Mouse (Mus musculus) limb, embryonic 12.5 days (tissue): ENCODE data around the gene Cops7a. TPM values are rescaled to one million over a fixed set of nuclear protein-coding genes. Genes with fewer than 3 reads are reported as not detected.

Experiments
- ATAC-seq: fragments of 200-750 bp; cut with Nextera tagmentation; 2 replicates; pipeline ENCODE4 v1.8.0; 2017; ENCODE audit warnings: low read depth, moderate TSS enrichment; ENCODE audit not compliant: insufficient number of reproducible peaks, insufficient read depth, low FRiP score, low TSS enrichment
- H3K27ac ChIP-seq: fragments of 300-500 bp; sonication (generic); 2 replicates; pipeline ENCODE4 v1.5.1; 2016; ENCODE audit warnings: mild to moderate bottlenecking, moderate library complexity
- H3K27me3 ChIP-seq: fragments of 300-500 bp; sonication (generic); 2 replicates; pipeline ENCODE4 v1.6.1; 2016; ENCODE audit warnings: mild to moderate bottlenecking, moderate library complexity
- H3K36me3 ChIP-seq: fragments of 300-500 bp; sonication (generic); 2 replicates; pipeline ENCODE4 v1.6.1; 2016; ENCODE audit warnings: mild to moderate bottlenecking, moderate library complexity
- H3K4me1 ChIP-seq: fragments of 300-500 bp; sonication (generic); replicated peaks from 2 replicates; pipeline ENCODE4 v1.6.1; 2016
- H3K4me2 ChIP-seq: fragments of 300-500 bp; sonication (generic); 2 replicates; pipeline ENCODE4 v1.6.1; 2016; ENCODE audit warnings: mild to moderate bottlenecking, moderate library complexity
- H3K4me3 ChIP-seq: fragments of 300-500 bp; sonication (generic); replicated peaks from 2 replicates; pipeline ENCODE4 v1.5.1; 2016; ENCODE audit warnings: mild to moderate bottlenecking
- H3K9ac ChIP-seq: fragments of 300-500 bp; sonication (generic); replicated peaks from 2 replicates; pipeline ENCODE4 v1.6.1; 2016; ENCODE audit warnings: mild to moderate bottlenecking, moderate library complexity
- H3K9me3 ChIP-seq: fragments of 300-500 bp; sonication (generic); 2 replicates; pipeline ENCODE4 v1.6.1; 2016; ENCODE audit warnings: mild to moderate bottlenecking, moderate library complexity
- WGBS: fragments of 180-500 bp; shearing (Covaris S2); methylation state at CpG from one replicate; pipeline ENCODE4 v1.1.7; 2016; 5-methylcytosine and 5-hydroxymethylcytosine counted together
- polyA plus RNA-seq: library from polyadenylated mRNA; unstranded; fragments of >200 nt; fragmentation: Nextera tagmentation; extraction: Ambion mirVana; gene quantifications from 2 replicates; pipeline ENCODE4 v1.2.1, GENCODE M21; 2016

Gene Cops7a
- polyA plus RNA-seq, 1 experiment from 2014 or later, result 114 TPM

- Histone ChIP-seq H3K27ac (peak overlapping the region; percentile 97), H3K9ac (peak overlapping the region; percentile 97), H3K36me3 (peaks cover 46% of the 10 kb centered on the region), H3K4me2 (peak overlapping the region; percentile 90), H3K27me3 (no peaks in the 10 kb centered on the region), H3K4me3 (peak overlapping the region; percentile 93), H3K4me1 (peaks cover 22% of the 10 kb centered on the region), H3K9me3 (no peaks in the 10 kb centered on the region)
- no peak for ATAC-seq
- WGBS, result 46% methylated on average over 12 of the region's 12 CpGs
Measured at GRCm38 (mm10) chr6:124932314-124932695, 33.0 kb downstream of the Cops7a start.

- no peaks in the 10 kb centered on the region for H3K9me3 ChIP-seq
- H3K9ac ChIP-seq, result peak overlapping the region; percentile 97
- no peaks in the 10 kb centered on the region for H3K27me3 ChIP-seq
- peak; percentile 52; the same call in 1 of the 2 replicates for ATAC-seq
- H3K4me3 ChIP-seq, result peak overlapping the region; percentile 93
- peaks cover 42% of the 10 kb centered on the region for H3K36me3 ChIP-seq
- peak overlapping the region; percentile 97 for H3K27ac ChIP-seq
- WGBS, result 1% methylated on average over 48 of the region's 48 CpGs
- peaks cover 22% of the 10 kb centered on the region for H3K4me1 ChIP-seq
- peak overlapping the region; percentile 90 for H3K4me2 ChIP-seq
Measured at GRCm38 (mm10) chr6:124931525-124932313, 33.6 kb downstream of the Cops7a start.

- Histone ChIP-seq H3K27me3 (no peaks in the 10 kb centered on the region), H3K4me2 (peak within 1 kb of the TSS; percentile 90), H3K36me3 (peaks cover 34% of the 10 kb centered on the region), H3K9ac (peak within 1 kb of the TSS; percentile 97), H3K4me3 (peak within 1 kb of the TSS; percentile 93), H3K4me1 (peaks cover 25% of the 10 kb centered on the region), H3K9me3 (no peaks in the 10 kb centered on the region), H3K27ac (peak within 1 kb of the TSS; percentile 97)
- 1% methylated on average over 55 of the region's 64 CpGs for WGBS
- peak; percentile 97 for ATAC-seq
Measured at GRCm38 (mm10) chr6:124930754-124931524, 34.4 kb downstream of the Cops7a start, which contains the start of gene Mlf2. Mlf2 (plus strand) TSS chr6:124931386.

GRCm38 (mm10) chr6:124930231-124930630 is 35.1 kb downstream of the Cops7a start:
- Histone ChIP-seq H3K4me2 (peak overlapping the region; percentile 90), H3K27me3 (no peaks in the 10 kb centered on the region), H3K4me1 (peaks cover 32% of the 10 kb centered on the region), H3K27ac (peak overlapping the region; percentile 92), H3K36me3 (peaks cover 27% of the 10 kb centered on the region), H3K9ac (no peak overlapping the region), H3K9me3 (no peaks in the 10 kb centered on the region), H3K4me3 (peak overlapping the region; percentile 93)
- 48% methylated on average over 1 of the region's 1 CpGs for WGBS
- no peak for ATAC-seq

- Histone ChIP-seq H3K4me1 (peaks cover 38% of the 10 kb centered on the region), H3K36me3 (no peaks in the 10 kb centered on the region), H3K9me3 (no peaks in the 10 kb centered on the region), H3K4me3 (no peak overlapping the region), H3K9ac (no peak overlapping the region), H3K27ac (peak overlapping the region; percentile 60), H3K27me3 (no peaks in the 10 kb centered on the region), H3K4me2 (peak overlapping the region; percentile 37; the same call in 1 of the 2 replicates)
- no peak for ATAC-seq
- WGBS, result 57% methylated on average over 5 of the region's 5 CpGs
Measured at GRCm38 (mm10) chr6:124925941-124926340, 39.4 kb downstream of the Cops7a start.

- Histone ChIP-seq H3K9me3 (no peaks in the 10 kb centered on the region), H3K36me3 (no peaks in the 10 kb centered on the region), H3K27me3 (no peaks in the 10 kb centered on the region), H3K4me2 (peak overlapping the region; percentile 37), H3K4me1 (peaks cover 41% of the 10 kb centered on the region), H3K9ac (no peak overlapping the region), H3K27ac (peak overlapping the region; percentile 60), H3K4me3 (no peak overlapping the region; the same call in 1 of the 2 replicates)
- WGBS, result 15% methylated on average over 12 of the region's 12 CpGs
- no peak for ATAC-seq
Measured at GRCm38 (mm10) chr6:124925173-124925793, 40.1 kb downstream of the Cops7a start.

GRCm38 (mm10) chr6:124921539-124921938 is 43.8 kb downstream of the Cops7a start:
- H3K4me2 ChIP-seq, result no peak overlapping the region
- peaks cover 45% of the 10 kb centered on the region for H3K4me1 ChIP-seq
- H3K4me3 ChIP-seq, result no peak overlapping the region
- H3K27ac ChIP-seq, result peak overlapping the region; percentile 100
- ATAC-seq, result no peak
- H3K36me3 ChIP-seq, result no peaks in the 10 kb centered on the region
- H3K9me3 ChIP-seq, result no peaks in the 10 kb centered on the region
- no peak overlapping the region for H3K9ac ChIP-seq
- 69% methylated on average over 4 of the region's 4 CpGs for WGBS
- H3K27me3 ChIP-seq, result no peaks in the 10 kb centered on the region

GRCm38 (mm10) chr6:124920318-124921085 is 44.8 kb downstream of the Cops7a start:
- Histone ChIP-seq H3K4me1 (peaks cover 47% of the 10 kb centered on the region), H3K9ac (no peak overlapping the region; the same call in 1 of the 2 replicates), H3K4me3 (peak overlapping the region; percentile 97)

GRCm38 (mm10) chr6:124919695-124920317 is 45.5 kb downstream of the Cops7a start, which contains the start of gene Ptms:
Ptms (minus strand) TSS chr6:124920103.
- 0% methylated on average over 13 of the region's 13 CpGs for WGBS
- Histone ChIP-seq H3K4me2 (peak within 1 kb of the TSS; percentile 98), H3K9ac (no peak within 1 kb of the TSS; the same call in 1 of the 2 replicates), H3K27ac (peak within 1 kb of the TSS; percentile 100), H3K27me3 (no peaks in the 10 kb centered on the region), H3K9me3 (no peaks in the 10 kb centered on the region), H3K36me3 (peaks cover 6% of the 10 kb centered on the region), H3K4me1 (peaks cover 47% of the 10 kb centered on the region), H3K4me3 (peak within 1 kb of the TSS; percentile 97)
- ATAC-seq, result peak; percentile 90

More at GRCm38 (mm10) chr6:124920318-124921085, 44.8 kb downstream of the Cops7a start:
- Histone ChIP-seq H3K36me3 (no peaks in the 10 kb centered on the region; the same call in 1 of the 2 replicates), H3K27me3 (no peaks in the 10 kb centered on the region), H3K4me2 (peak overlapping the region; percentile 98), H3K9me3 (no peaks in the 10 kb centered on the region), H3K27ac (peak overlapping the region; percentile 100)
- ATAC-seq, result no peak
- 28% methylated on average over 9 of the region's 9 CpGs for WGBS
